Mouse (Mus musculus): ENCODE data around the gene Uxs1. TPM values are rescaled to one million over a fixed set of nuclear protein-coding genes. Genes with fewer than 3 reads are reported as not detected.

Gene Uxs1
- total RNA-seq, 2 experiments from 2014 or later, result 27.6 to 28.2 TPM

DNA sequence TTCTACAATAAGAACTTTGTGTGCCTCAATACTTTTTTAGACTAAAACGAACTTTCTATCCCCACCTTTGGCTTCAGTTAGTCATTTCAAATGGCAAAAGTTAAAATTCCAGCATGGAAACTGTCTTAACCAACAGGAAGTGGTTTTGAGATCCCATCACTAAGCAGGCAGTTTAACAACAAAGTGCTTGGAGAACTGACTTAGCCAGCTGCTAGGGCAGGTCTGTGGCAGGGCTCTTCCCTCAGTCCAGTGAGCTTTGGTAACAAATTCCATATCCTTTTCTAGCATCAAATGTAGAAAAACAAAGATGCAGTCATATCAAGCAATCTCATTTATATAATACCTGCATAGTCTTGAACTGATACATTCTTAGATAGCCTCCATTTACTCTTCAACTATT lies 105.1 kb downstream of the Uxs1 start:
- no peak for DNase-seq

DNA sequence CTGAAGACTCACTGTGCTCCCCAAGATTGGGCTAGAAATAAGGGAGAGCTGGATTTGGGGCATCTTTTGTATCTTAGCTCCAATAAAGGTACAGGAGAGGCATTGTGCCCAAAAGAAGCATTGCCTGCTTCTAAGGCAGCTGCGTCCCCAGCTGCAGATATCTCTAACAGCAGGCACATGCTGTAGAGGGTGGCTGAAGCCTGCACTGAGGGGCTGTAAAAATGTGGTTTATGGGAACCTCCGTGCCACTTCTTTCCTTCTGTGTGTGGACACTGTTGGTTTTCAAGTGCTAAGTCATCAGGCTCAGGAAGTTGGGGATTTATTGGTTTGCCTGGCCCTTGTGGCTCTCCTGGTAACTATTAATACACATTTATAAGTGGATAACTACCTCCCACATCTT lies 108.8 kb downstream of the Uxs1 start:
- DNase-seq, result no peak

DNA sequence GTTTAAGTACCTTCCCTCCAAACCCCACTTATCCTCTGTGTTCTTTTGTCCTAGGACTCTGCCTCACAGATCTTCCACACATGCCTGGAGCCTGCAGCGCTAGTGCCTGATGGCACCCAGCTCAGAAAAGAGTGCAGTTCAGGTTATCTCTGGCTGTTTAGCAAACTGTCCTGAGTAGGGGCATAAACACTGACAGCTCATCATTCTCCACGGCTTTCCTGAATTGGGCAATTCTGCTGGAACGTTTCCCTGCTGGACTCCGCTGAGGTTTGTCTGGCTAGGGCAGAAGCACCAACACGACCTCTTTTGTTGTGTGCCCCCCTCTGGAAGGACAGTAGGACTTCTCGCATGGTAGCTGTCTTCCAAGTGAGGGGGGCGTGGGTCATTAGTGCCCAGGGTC lies 109.6 kb downstream of the Uxs1 start:
- DNase-seq, result peak; percentile 62

DNA sequence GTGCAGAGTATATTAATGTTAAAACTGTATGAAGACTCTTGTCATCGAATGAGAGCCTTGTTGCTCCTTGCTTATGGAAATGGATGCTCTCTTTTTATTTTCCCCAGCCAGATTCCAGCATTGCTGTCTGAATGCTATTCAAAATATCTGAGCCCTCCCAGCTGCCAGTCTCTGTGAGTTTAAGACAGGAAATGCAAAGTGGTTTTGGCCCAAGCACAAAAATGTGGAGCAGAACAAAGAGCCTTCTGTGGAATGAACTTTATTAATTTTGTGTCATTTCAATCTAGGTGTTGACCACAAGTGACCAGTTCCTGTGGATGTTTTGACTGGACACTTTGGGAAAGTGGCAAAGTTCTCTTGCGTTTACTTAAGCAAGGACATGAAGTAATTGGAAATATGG lies 112.8 kb downstream of the Uxs1 start:
- DNase-seq, result no peak

DNA sequence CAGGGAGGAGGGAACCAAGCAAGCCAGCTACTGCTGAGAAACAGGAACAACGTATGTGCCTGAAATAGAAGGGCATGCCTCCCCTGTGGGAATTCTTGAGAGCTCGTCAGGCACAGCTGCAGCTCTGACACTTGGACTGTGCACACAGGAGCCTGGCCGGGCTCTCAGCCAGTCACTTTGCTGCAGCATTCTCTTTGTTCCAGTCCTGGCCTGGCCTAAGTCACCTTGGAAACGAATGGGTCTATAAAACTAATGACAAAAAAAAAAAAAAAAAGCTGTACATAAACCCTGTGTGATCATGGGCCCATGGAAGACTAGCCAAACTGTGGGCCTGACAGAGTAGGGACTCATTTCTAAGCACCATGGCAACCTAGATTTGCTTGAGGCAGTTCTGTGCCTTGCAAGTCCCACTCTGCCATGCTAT lies 129.0 kb downstream of the Uxs1 start:
- peak; percentile 44 for DNase-seq

Other genes with a start within 250 kb of the Uxs1 start
- 10 to 100 TPM; 74.8 to 75.3 TPM for gene 1500015O10Rik, start 97.2 kb downstream of the Uxs1 start, total RNA-seq (2021)
- gene Tpp2, start 105.8 kb upstream of the Uxs1 start, total RNA-seq (2021), result 10 to 100 TPM; 42.7 to 49.8 TPM
- gene Mettl21c, start 192.2 kb upstream of the Uxs1 start, total RNA-seq (2021), result 1 to 10 TPM; 1.5 to 1.6 TPM
- under 1 TPM in 1 of 2 experiments, not detected in 1; 0.03 TPM for gene Gm8251, start 234.1 kb upstream of the Uxs1 start, total RNA-seq (2021)